Mouse (Mus musculus) heart, adult 9 months (tissue): ENCODE measurements around the gene Acot8.
A peak's percentile ranks its signal among the peaks of the same experiment; 100 is the strongest.

Experiments
- DNase-seq, 2 experiments: peaks; one replicate each; pipeline ENCODE4 v3.0.0; 2022; ENCODE audit warnings: low spot score in 2 of 2

The Acot8 gene

DNA sequence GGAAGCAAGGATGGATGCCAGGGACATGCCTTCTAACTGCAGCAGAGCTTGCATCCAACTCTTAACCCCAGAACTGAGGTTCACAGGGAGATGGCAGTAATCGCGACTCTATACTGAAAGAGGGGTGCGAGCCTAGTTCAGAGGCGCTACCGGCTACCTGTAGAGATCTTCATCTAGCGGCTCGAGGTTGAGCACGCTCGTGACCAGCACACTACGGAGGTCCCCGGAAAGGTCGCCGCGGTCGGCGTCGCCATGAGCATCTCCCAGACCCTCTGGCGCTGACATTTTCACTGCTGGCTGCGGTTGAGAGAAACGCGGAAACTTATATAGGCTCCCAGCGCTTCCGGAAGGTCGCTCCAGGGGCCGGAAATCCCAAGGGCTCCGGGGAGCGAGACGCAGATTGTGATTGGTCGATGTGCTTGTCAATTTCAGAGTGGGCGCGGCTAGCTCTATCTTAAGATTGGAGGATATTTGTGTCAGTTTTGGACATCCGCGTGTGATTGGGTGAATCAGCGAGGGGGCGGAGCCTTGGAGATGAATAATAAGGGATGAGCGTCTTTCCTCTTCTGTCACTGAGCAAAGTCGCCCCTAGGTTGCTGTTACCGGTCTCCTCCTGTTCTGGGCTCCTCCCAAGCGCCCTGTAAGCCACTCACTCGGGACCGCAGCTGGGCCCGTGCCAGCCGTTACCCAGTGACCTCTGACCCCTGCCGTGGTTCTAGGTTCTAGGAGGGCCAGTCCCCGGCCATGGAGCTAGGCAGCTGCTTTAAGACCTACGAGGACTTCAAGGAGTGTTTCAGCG lies at the start of gene Acot8, which contains the start of gene Zswim3:
Gene Acot8 (minus strand): TSS at position 350 of the 799 bp plus-strand sequence.
Gene Zswim3 (plus strand): TSS at position 566 of the 799 bp plus-strand sequence.
- peak; percentile 99 for DNase-seq

DNA sequence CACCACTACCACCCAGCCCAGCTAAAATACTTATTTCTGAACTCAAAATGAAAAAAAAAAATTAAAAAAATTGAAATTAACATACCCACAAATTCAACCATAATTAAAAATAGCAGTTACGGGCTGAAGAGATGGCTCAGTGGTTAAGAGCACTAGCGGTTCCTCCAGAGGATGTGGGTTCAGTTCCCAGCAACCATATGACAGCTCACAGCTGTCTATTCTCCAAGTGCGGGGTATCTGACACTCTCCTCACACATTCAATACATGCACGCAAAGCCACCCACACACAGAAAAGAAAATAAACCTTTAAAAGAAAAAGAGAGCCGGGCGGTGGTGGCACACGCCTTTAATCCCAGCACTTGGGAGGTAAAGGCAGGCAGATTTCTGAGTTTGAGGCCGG lies 45.4 kb upstream of the Acot8 start:
- no peak for DNase-seq

DNA sequence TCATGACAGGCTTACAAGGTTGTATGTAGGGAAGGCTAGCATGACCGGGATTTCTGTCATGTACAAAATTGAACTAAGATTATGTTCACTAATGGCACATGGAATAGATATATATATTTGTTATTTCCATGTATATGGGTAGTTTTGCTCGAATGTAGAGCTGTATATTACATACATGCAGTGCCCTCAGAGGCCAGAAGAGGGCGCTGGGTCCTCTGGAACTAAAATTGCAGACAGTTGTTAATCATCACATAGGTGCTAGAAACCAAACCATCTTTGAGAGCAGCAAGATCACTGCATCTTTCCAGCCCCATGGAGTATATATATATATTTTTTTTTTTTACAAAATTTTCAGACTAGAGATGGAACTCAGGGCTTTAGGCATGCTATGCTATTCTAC lies 41.1 kb upstream of the Acot8 start:
- DNase-seq = no peak

- no peak for DNase-seq
Observed at GRCm38 (mm10) chr2:164835164-164835563, 30.5 kb upstream of the Acot8 start.

- DNase-seq = no peak
Observed at GRCm38 (mm10) chr2:164834531-164834930, 29.8 kb upstream of the Acot8 start.

- peak; percentile 92 to 96 for DNase-seq
Observed at GRCm38 (mm10) chr2:164833314-164833959, 28.8 kb upstream of the Acot8 start, which contains the start of gene Neurl2. Gene Neurl2, minus strand, starts transcription at chr2:164833456.

GRCm38 (mm10) chr2:164832748-164833301 lies 28.1 kb upstream of the Acot8 start, which contains the start of gene Ctsa:
Gene Ctsa, plus strand, starts transcription at chr2:164832873.
- DNase-seq = peak; percentile 80 to 83

- DNase-seq = no peak
Observed at GRCm38 (mm10) chr2:164832032-164832747, 27.5 kb upstream of the Acot8 start.

- no peak for DNase-seq
Observed at GRCm38 (mm10) chr2:164831029-164831428, 26.3 kb upstream of the Acot8 start.

GRCm38 (mm10) chr2:164829090-164829489 lies 24.4 kb upstream of the Acot8 start:
- no peak for DNase-seq

- no peak for DNase-seq
Observed at GRCm38 (mm10) chr2:164828437-164828836, 23.8 kb upstream of the Acot8 start, which contains the start of gene Spata25. Gene Spata25, minus strand, starts transcription at chr2:164828537.

DNA sequence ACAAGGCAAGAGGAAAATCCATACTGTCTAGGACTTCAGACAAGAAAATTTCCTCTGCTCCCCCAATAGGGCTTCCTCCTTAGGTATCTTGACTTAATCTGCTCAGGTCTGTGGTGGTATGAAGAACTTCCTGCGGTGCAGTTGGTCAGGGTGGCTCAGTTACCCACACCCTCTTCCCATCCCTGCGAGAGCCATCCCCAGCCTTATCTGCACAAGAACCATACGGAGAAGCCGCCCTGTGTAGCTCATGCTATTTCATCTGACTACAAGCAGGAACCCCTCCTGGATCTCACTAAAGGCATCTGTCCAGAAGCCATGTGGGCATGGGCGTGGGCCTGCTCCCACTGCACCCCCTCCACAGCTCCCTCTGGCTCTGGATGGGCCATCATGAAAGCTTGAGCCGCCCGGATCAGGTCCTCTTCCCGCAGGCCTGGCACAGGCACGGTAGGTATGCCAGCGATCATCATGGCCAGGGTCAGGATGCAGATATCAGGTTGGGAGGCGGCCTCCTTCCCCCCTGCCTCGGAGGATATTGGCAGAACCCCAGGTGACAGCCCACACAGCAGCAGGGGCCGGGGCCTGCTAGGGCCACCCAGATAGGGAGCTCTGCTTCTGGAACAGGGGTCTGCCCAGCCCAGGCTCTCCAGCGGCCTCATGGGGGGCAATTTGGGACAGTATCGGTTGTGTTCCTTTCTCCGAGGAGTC lies 22.6 kb upstream of the Acot8 start:
- DNase-seq = no peak

- DNase-seq = no peak
Observed at GRCm38 (mm10) chr2:164825521-164825920, 20.8 kb upstream of the Acot8 start.

DNA sequence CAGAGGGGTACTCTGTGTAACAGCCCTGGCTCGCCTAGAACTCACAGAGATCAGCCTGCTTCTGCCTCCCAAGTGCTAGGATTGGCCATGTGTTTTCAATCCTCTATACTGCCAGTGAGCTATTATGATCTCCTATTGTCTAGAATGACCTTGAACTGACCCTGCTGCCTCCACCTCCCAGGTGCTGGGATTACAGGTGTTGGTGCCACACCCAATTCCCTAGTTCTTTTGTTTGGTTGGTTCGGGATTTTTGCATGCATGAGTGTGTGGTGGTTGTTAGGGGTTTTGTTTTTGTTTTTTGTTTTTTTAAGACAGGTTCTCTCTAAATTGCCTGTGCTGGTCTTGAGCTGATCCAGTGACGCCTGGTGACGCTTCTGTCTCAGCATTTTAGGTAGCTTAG lies 19.3 kb upstream of the Acot8 start:
- DNase-seq = no peak

GRCm38 (mm10) chr2:164823181-164823585 lies 18.5 kb upstream of the Acot8 start:
- no peak for DNase-seq

DNA sequence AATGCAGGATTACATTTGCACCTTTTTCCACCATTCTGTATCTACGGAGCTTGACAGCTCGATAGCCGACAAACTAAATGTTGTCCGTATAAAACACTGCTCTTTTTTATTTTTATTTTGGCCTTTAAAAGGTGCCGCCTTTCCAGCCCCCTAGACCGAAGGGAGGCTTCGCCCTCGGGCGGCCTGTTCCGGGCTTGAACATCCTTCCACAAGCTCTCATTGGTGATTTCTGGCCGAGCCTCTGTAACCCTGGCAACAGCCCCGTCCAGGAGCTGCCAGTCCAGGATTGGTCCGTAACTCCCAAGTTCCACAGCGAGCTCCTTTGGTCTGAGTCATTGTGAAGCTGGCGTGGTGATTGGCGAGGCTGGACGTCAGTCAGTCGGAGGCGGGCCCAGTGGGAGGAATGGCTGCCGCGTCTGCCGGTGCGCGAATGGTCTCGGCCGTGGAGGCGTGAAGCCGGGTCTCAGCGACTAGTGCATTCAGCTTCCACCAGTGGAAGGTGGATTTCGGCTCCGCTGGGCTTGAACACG lies 18.0 kb upstream of the Acot8 start, which contains the start of gene Zswim1:
Gene Zswim1 (plus strand): TSS at position 51 of the 530 bp plus-strand sequence.
- peak; percentile 99 for DNase-seq

GRCm38 (mm10) chr2:164821060-164821459 lies 16.4 kb upstream of the Acot8 start:
- DNase-seq = no peak

- no peak for DNase-seq
Observed at GRCm38 (mm10) chr2:164817703-164818102, 13.0 kb upstream of the Acot8 start.

DNA sequence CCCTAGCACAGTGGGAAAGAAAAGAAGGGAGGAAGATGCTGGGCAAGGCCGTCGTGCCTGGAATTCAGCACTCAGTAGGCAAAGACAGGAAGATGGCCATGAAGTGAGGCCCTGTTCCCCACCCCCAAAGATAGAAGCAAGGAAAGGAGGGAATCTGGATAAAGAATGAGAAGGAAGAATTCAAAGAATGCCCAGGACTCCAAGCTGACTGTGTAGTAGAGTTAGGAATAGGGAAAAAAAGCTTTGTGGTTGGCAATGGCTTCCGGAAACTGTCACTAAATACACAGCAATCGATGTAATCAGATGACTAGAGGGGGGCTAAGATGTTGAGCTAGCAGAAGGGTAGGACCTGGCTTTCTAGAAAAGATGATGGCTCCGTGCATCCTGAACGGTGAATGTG lies 12.5 kb upstream of the Acot8 start:
- DNase-seq = no peak

- no peak for DNase-seq
Observed at GRCm38 (mm10) chr2:164815821-164816220, 11.1 kb upstream of the Acot8 start.

GRCm38 (mm10) chr2:164815348-164815747 lies 10.7 kb upstream of the Acot8 start:
- DNase-seq = no peak
